ENCODE assay signal across 8 mouse cellular contexts in genomic region chr13:64312024-64312915, GRCm38 (mm10). TPM values are rescaled to one million over a fixed set of nuclear protein-coding genes. Genes with fewer than 3 reads are reported as not detected.
DNase-seq lines count a peak whose midpoint lies in the region; ATAC-seq and TF ChIP-seq lines count a peak whose summit lies in the region.

Aaed1 (minus strand) TSS chr13:64312710.

- H3K4me3 ChIP-seq in embryonic facial prominence, embryonic 13.5 days = peak within 1 kb of the TSS; percentile 74
- peak within 1 kb of the TSS; percentile 70 for H3K4me3 ChIP-seq in limb, embryonic 11.5 days (ENCODE audit: low read depth, low read length)
- peak within 1 kb of the TSS; percentile 65 for H3K4me3 ChIP-seq in midbrain, embryonic 13.5 days (replicated peaks)
- peak within 1 kb of the TSS; percentile 83 for H3K4me3 ChIP-seq in small intestine, adult 2 months (ENCODE audit: low read depth, low read length)

- ATAC-seq in embryonic facial prominence, embryonic 13.5 days (ENCODE audit: insufficient number of reproducible peaks, insufficient read depth, low FRiP score, low TSS enrichment, low read depth) = peak; percentile 89
- ATAC-seq in limb, embryonic 11.5 days (ENCODE audit: insufficient number of reproducible peaks, low FRiP score, low TSS enrichment, low read depth) = peak; percentile 90
- peak; percentile 96 for ATAC-seq in midbrain, embryonic 13.5 days

- peak; percentile 93 for TF ChIP-seq POLR2A in small intestine, adult 2 months (IDR thresholded peaks at IDR 0.05; ENCODE audit: low read depth, low read length)

- H3K4me2 ChIP-seq in embryonic facial prominence, embryonic 13.5 days = peak within 1 kb of the TSS; percentile 62
- peak within 1 kb of the TSS; percentile 50 for H3K4me2 ChIP-seq in limb, embryonic 11.5 days (ENCODE audit: low read depth, severe bottlenecking)
- peak within 1 kb of the TSS; percentile 64 for H3K4me2 ChIP-seq in midbrain, embryonic 13.5 days (replicated peaks)

- peak within 1 kb of the TSS; percentile 87 for H3K27ac ChIP-seq in embryonic facial prominence, embryonic 13.5 days
- peak within 1 kb of the TSS; percentile 73; the same call in 1 of the 2 replicates for H3K27ac ChIP-seq in limb, embryonic 11.5 days (replicated peaks; ENCODE audit: low read depth, low read length)
- H3K27ac ChIP-seq in midbrain, embryonic 13.5 days = peak within 1 kb of the TSS; percentile 86
- peak within 1 kb of the TSS; percentile 87 for H3K27ac ChIP-seq in small intestine, adult 2 months (ENCODE audit: insufficient read depth, low read depth, low read length)

- peaks cover 16% of the 10 kb centered on the region for H3K4me1 ChIP-seq in embryonic facial prominence, embryonic 13.5 days
- H3K4me1 ChIP-seq in limb, embryonic 11.5 days (ENCODE audit: control insufficient read depth, insufficient read depth, low read length) = no peaks in the 10 kb centered on the region
- peaks cover 10% of the 10 kb centered on the region for H3K4me1 ChIP-seq in midbrain, embryonic 13.5 days (replicated peaks)
- no peaks in the 10 kb centered on the region for H3K4me1 ChIP-seq in small intestine, adult 2 months (ENCODE audit: control insufficient read depth, insufficient read depth, insufficient read length, low read length)

- H3K9me3 ChIP-seq in embryonic facial prominence, embryonic 13.5 days = no peaks in the 10 kb centered on the region
- no peaks in the 10 kb centered on the region for H3K9me3 ChIP-seq in limb, embryonic 11.5 days (ENCODE audit: control insufficient read depth, low read length)
- H3K9me3 ChIP-seq in midbrain, embryonic 13.5 days = no peaks in the 10 kb centered on the region

- no peaks in the 10 kb centered on the region for H3K27me3 ChIP-seq in embryonic facial prominence, embryonic 13.5 days
- H3K27me3 ChIP-seq in limb, embryonic 11.5 days (ENCODE audit: control insufficient read depth, insufficient read depth, low read length) = no peaks in the 10 kb centered on the region
- no peaks in the 10 kb centered on the region for H3K27me3 ChIP-seq in midbrain, embryonic 13.5 days
- no peaks in the 10 kb centered on the region for H3K27me3 ChIP-seq in small intestine, adult 2 months (ENCODE audit: control insufficient read depth, insufficient read depth, low read length)

- H3K9ac ChIP-seq in embryonic facial prominence, embryonic 13.5 days = peak within 1 kb of the TSS; percentile 81
- H3K9ac ChIP-seq in limb, embryonic 11.5 days (ENCODE audit: low read length) = peak within 1 kb of the TSS; percentile 67
- peak within 1 kb of the TSS; percentile 67 for H3K9ac ChIP-seq in midbrain, embryonic 13.5 days (replicated peaks)

- peak; percentile 32; the same call in 1 of the 2 replicates for TF ChIP-seq CTCF in small intestine, adult 2 months (IDR thresholded peaks at IDR 0.05; ENCODE audit: extremely low read depth, insufficient read length, insufficient replicate concordance, low read depth, low read length)

- DNase-seq in 3T3-L1 (ENCODE audit: low read depth, low spot score) = peak; percentile 77
- peak; percentile 90 to 93 for DNase-seq in adrenal gland, postnatal 4 days (ENCODE audit: low spot score in 2 of 2)
- peak; percentile 93 to 94 for DNase-seq in heart, adult 18-20 months
- DNase-seq in kidney, adult 18-20 months = peak; percentile 94
- peak; percentile 97 for DNase-seq in limb, embryonic 11.5 days (ENCODE audit: low spot score)

- under 1% methylated on average over 73 of the region's 74 CpGs for WGBS in embryonic facial prominence, embryonic 13.5 days
- under 1% methylated on average over 71 of the region's 74 CpGs for whole genome bisulfite sequencing in limb, embryonic 11.5 days
- under 1% methylated on average over 72 of the region's 74 CpGs for WGBS in midbrain, embryonic 13.5 days
- WGBS in small intestine, adult 2 months = under 1% methylated on average over 74 of the region's 74 CpGs

- peaks cover 6% of the 10 kb centered on the region; the same call in 1 of the 2 replicates for H3K36me3 ChIP-seq in embryonic facial prominence, embryonic 13.5 days
- H3K36me3 ChIP-seq in limb, embryonic 11.5 days (ENCODE audit: control insufficient read depth, insufficient read depth, low read length) = peaks cover 5% of the 10 kb centered on the region
- peaks cover 3% of the 10 kb centered on the region; the same call in 1 of the 2 replicates for H3K36me3 ChIP-seq in midbrain, embryonic 13.5 days
- H3K36me3 ChIP-seq in small intestine, adult 2 months (ENCODE audit: control insufficient read depth, insufficient read depth, low read length) = peaks cover 3% of the 10 kb centered on the region

RNA-seq across cellular contexts. Expression of gene Aaed1, which starts in this region (rescaled TPM):
- 10 to 100 TPM; 42.7 to 43.8 TPM for total RNA-seq in adrenal gland, postnatal 4 days (2021)
- polyA plus RNA-seq in embryonic facial prominence, embryonic 13.5 days (2015; fragmentation: Nextera tagmentation; extraction: Ambion mirVana) = 33.9 and 36.0 TPM in 2 replicates
- total RNA-seq in heart, adult 18-20 months (2021) = 10 to 100 TPM; 57.7 to 58.6 TPM
- 33.1 and 34.0 TPM in 2 replicates for polyA plus RNA-seq in limb, embryonic 11.5 days (2014; fragmentation: Nextera tagmentation; extraction: Ambion mirVana)
- polyA plus RNA-seq in midbrain, embryonic 13.5 days (2015; fragmentation: Nextera tagmentation; extraction: Ambion mirVana) = 12.9 and 13.6 TPM in 2 replicates
- 2.5 and 4.4 TPM in 2 replicates for polyA plus RNA-seq in small intestine, adult 2 months (2012; rRNA removed)

Comparison
In these comparisons a context has a peak if more than half of its experiments do, and no peak if none do; other contexts are left out.
1. Peak in every context shown above with its lines: DNase-seq, ATAC-seq, H3K4me3 ChIP-seq and H3K27ac ChIP-seq.